Mouse (Mus musculus): ENCODE results near the gene Slit3.

Gene Slit3

GRCm38 (mm10) chr11:35598732-35599131 lies 477.7 kb downstream of the Slit3 start:
- no peak for DNase-seq

GRCm38 (mm10) chr11:35601652-35602240 lies 480.7 kb downstream of the Slit3 start:
- no peak for DNase-seq

DNA sequence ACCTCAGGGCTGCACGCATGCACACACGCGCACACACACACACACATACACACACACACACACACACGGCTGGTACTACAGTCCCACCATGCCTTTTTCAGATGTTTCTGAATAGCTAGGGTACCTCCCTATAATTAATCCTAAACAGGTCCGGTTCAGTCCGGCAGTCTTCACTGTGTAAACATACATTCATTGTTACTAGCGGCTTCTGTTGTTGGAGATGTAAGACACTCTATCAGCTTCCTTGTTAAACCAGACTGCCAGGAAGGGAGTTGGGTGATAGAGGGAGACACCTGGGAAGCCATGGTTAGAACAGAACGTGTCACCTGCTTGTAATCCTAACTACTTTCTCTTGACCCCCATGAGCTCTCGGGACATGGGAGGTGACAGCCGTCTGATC lies 481.6 kb downstream of the Slit3 start:
- DNase-seq: no peak

GRCm38 (mm10) chr11:35603946-35604345 lies 482.9 kb downstream of the Slit3 start:
- DNase-seq: no peak

- no peak for DNase-seq
Measured at GRCm38 (mm10) chr11:35604848-35605790, 484.1 kb downstream of the Slit3 start.

DNA sequence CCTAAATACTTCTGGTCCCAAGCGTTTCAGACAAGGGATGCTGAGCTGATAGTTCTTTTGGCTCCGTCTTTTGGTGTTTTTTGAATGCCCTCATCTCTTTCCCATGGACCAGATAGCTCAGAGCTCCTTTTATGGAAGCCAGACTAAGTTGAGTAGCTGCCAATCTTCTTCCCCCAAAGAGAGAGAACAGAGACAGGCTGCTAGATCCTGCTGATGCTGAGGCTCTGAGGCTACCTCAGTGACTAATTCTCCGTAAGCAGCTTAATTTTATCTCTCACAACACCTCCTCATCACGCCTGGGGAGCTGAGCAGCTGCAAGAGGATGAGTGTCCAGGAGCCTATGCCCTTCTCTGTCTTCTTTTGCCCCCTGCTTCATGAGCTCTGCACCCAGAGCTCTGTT lies 486.2 kb downstream of the Slit3 start:
- no peak for DNase-seq

DNA sequence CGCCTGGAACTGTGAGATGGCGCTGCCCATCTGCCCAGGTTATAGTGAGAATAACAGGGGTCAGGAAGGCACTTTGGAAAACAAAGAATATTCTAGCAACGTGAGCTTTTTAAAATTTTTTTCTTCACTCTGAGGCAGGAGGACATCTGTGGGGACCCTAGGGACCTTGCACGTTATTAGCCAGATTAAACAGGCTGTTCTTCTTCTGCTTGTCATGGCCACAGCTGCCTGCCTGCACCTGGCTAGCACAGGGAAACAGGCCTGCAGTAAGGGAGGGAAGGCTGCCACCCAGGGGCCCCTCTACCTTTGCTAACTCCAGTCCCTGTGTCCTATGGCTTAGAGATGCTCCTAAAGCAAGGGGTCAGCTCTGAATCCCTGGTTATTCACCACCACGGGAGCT lies 487.8 kb downstream of the Slit3 start:
- no peak for DNase-seq

DNA sequence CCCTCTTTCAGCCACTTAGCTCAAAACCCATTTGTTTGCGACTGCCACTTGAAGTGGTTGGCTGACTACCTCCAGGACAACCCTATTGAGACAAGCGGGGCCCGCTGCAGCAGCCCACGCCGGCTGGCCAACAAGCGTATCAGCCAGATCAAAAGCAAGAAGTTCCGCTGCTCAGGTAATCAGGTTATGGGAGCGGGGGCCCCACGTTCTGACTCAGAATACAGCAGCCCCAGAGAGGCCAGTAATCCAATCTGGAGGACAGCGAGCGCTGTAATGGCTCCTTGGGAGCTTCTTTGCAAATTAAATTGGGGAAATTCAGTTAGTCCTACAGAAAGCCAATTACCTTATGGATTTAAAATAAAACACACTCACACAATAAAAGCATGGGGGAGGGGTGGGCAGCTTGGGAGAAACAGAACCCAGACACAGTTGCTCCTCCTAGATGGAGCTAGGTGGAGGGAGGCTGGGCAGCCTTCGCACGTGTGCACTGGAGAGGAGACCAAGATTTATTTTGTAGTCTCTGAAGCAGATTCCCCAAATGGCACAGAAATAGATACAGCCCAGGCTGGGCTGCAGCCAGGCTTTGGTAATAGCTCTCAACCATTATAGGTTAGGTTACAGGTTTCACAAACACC lies 491.4 kb downstream of the Slit3 start:
- no peak for DNase-seq

- DNase-seq: no peak
Measured at GRCm38 (mm10) chr11:35614530-35614929, 493.5 kb downstream of the Slit3 start.

- DNase-seq: no peak
Measured at GRCm38 (mm10) chr11:35619421-35619820, 498.4 kb downstream of the Slit3 start.

DNA sequence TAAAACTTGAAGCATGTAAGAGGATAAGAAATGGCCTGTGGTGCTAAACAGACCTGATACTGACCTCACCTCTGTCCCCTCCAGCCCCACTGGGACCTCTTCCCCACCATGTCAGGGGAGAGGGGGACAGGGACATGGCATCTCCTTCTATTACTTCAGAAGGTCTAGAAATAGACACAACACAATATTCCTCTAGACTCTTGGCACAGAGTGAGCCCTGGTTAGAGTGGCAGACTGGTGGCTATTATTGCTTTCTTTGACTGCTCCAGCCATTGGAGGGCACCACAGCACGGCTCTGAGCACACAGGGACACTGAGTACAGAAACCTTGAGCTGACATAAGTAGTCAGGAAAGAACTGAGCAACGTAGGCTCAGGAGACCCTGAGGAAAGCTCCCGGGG lies 501.7 kb downstream of the Slit3 start:
- DNase-seq: no peak

DNA sequence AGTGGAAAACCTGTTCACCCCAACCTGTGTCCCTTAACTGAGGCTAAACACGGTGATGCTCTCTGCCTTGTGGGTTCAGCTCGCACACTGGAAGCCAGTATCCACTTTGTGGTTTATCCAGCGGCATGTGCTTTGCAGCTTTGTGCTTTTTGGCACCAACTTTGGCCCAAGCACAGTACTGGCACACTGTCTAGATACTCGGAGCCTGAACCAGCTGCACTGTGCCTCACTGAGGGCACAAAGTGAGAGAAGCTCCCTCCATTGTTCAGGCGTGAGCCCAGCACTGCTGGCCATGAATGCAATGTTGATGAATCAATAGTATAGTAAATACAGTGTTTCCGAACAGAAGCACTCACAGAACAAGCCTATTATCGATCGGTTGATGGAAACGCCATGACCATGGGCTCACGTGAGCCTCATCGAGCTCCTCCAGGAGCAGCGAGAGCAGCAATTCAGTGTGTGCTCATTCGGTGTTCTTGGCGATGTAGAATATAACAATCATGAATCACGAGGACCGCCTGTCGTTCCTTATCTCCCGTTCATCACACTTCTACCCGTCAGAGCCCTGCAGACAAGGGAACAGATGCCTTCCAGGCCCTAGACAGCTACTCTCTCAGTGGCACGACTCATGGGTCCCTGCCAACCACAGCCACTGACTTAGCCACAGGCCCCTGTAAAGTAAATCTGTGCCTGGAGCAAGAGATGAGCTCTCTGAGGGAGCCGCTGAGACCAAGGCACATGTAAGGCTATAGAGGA lies 503.7 kb downstream of the Slit3 start:
- DNase-seq: no peak

- DNase-seq: no peak
Measured at GRCm38 (mm10) chr11:35625576-35625975, 504.6 kb downstream of the Slit3 start.

DNA sequence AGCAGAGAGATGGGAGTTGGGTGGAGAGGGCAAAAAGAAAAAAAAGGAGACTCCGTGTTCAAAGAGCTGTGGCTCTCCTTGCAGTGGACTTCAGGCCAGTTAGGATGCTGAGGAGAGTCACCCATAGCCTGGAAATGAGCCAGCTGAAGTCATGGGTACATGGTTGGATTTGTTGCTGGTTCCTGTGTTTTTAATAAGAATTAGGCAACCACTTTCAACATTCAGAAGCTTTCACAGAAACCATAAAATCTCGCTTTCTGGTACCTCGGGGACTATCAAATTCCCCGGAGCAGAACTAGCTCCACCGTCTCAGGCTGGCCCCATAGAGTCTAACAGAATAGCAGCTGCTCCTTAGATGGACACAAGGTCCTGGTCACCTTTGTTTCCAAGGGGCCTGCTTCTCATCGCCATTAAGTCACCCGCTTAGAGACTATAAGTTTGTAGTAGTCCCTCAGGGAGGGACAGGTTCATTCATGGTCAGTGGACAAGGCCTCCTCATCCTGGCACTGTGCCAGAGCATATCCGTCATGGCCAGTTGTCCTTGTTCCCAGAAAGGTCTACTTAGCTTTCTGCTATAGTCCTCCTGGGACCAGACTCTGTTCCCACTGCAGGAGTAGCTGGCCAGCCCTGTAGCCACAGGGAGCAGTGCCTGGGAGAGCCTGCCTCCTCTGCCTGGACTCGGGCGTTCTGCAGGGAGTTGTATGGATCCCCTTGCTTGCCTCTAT lies 505.3 kb downstream of the Slit3 start:
- no peak for DNase-seq

DNA sequence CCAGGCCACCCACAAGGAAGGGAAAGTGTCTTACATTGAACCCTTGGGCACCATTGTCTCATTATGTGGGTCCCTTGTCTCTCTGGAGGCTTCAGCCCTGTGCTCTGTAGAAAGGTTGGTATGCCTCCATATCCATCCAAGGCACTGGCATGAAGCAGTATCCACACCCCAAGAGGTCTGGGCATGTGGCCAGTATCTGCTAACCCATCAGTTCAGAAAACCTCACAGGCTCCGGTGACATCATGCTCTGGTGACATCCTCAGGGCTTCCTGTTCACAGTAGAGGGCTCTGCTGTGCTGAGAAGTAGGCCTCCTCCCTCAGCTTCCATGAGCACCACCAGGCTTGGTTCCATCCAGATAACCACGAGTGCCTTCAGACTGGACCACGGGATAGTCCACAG lies 506.8 kb downstream of the Slit3 start:
- DNase-seq: no peak

DNA sequence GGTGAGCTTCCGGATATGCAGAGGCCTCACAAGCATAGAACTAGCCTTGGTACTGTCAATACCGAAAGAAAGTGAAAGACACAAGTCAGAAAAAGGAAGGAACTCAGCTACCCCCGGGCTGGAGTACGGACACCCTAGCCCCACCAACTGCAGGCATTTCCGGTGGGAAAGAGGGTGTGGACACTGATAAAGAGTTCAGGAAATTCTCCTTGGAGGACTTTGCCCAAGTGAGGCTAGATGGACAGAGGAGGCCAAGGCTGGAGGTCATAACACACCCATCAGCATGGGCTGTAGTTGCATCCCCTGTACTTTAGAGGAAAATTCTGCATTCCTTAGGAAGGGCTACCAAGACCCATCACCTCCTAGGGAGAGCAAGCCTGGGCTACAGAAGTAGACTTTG lies 511.2 kb downstream of the Slit3 start:
- no peak for DNase-seq

GRCm38 (mm10) chr11:35637102-35637501 lies 516.1 kb downstream of the Slit3 start:
- DNase-seq: no peak

- DNase-seq: no peak
Measured at GRCm38 (mm10) chr11:35638862-35639384, 517.9 kb downstream of the Slit3 start.

- DNase-seq: no peak
Measured at GRCm38 (mm10) chr11:35639428-35639827, 518.4 kb downstream of the Slit3 start.

DNA sequence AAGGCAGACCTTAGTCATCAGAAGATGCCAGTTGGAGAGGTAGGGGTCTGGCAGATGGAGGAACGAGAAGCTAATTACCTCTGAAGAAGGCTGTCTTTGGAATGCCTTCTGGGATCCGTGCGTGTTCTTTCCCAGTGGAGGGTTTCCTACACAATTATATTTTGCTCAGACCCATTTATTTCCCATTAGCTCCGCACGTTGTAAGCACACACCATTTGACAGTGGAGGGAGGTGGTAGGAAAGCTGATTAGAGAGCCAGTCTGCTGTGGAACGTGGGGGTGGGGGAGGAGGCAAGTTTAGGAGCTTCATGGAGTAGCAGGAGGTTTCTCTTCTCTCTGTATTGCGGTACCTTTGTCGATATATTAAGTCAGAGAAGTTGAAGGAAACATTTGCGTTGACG lies 530.3 kb downstream of the Slit3 start:
- DNase-seq: no peak

- no peak for DNase-seq
Measured at GRCm38 (mm10) chr11:35655836-35656235, 534.8 kb downstream of the Slit3 start.

DNA sequence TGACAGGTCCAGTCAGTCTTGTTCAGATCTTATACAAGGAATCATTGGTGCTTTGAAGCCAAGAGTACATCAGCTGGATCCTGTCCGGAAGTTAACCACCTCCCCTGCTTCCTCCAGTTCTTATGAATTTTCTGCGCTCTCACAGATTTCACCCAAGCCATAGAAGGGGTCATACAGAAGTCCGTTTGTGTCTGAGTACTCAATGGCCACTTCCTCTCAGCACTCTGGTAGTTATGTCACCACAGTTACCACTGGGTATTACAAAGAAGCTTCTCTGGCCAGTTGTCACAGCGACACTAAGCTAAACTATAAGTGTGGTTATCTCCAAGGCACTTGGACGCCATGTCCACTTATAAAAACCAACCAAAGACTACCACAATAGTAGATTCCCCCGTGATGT lies 536.6 kb downstream of the Slit3 start:
- DNase-seq: no peak
